Mouse (Mus musculus): Measurements from ENCODE around the gene Taok3.

Gene Taok3

GRCm38 (mm10) chr5:117119777-117120488 is at the start of gene Taok3:
TSS of gene Taok3 (plus strand) at chr5:117120129.
- DNase-seq (ENCODE audit: low spot score) = peak; percentile 97

GRCm38 (mm10) chr5:117087718-117088117 is 32.2 kb upstream of the Taok3 start:
- no peak for DNase-seq (ENCODE audit: low spot score)

GRCm38 (mm10) chr5:117089147-117089546 is 30.8 kb upstream of the Taok3 start:
- no peak for DNase-seq (ENCODE audit: low spot score)

GRCm38 (mm10) chr5:117089786-117090185 is 30.1 kb upstream of the Taok3 start:
- DNase-seq (ENCODE audit: low spot score) = no peak

GRCm38 (mm10) chr5:117094431-117094830 is 25.5 kb upstream of the Taok3 start:
- DNase-seq (ENCODE audit: low spot score) = no peak

GRCm38 (mm10) chr5:117096716-117097115 is 23.2 kb upstream of the Taok3 start:
- peak; percentile 17 for DNase-seq (ENCODE audit: low spot score)

- DNase-seq (ENCODE audit: low spot score) = no peak
Measured at GRCm38 (mm10) chr5:117099008-117099407, 20.9 kb upstream of the Taok3 start.

GRCm38 (mm10) chr5:117099742-117100141 is 20.2 kb upstream of the Taok3 start:
- DNase-seq (ENCODE audit: low spot score) = no peak

- DNase-seq (ENCODE audit: low spot score) = no peak
Measured at GRCm38 (mm10) chr5:117103194-117103929, 16.6 kb upstream of the Taok3 start.

GRCm38 (mm10) chr5:117104329-117104728 is 15.6 kb upstream of the Taok3 start:
- no peak for DNase-seq (ENCODE audit: low spot score)

GRCm38 (mm10) chr5:117105761-117106160 is 14.2 kb upstream of the Taok3 start:
- DNase-seq (ENCODE audit: low spot score) = no peak

- DNase-seq (ENCODE audit: low spot score) = no peak
Measured at GRCm38 (mm10) chr5:117108292-117108691, 11.6 kb upstream of the Taok3 start.

- DNase-seq (ENCODE audit: low spot score) = no peak
Measured at GRCm38 (mm10) chr5:117108731-117109130, 11.2 kb upstream of the Taok3 start.

- no peak for DNase-seq (ENCODE audit: low spot score)
Measured at GRCm38 (mm10) chr5:117109522-117109921, 10.4 kb upstream of the Taok3 start.

- no peak for DNase-seq (ENCODE audit: low spot score)
Measured at GRCm38 (mm10) chr5:117111064-117111773, 8.7 kb upstream of the Taok3 start.

GRCm38 (mm10) chr5:117111774-117112112 is 8.2 kb upstream of the Taok3 start:
- peak; percentile 35 for DNase-seq (ENCODE audit: low spot score)

- DNase-seq (ENCODE audit: low spot score) = peak; percentile 45
Measured at GRCm38 (mm10) chr5:117113330-117113729, 6.6 kb upstream of the Taok3 start.

- peak; percentile 24 for DNase-seq (ENCODE audit: low spot score)
Measured at GRCm38 (mm10) chr5:117114581-117115192, 5.2 kb upstream of the Taok3 start.

GRCm38 (mm10) chr5:117115193-117115767 is 4.6 kb upstream of the Taok3 start:
- peak; percentile 14 for DNase-seq (ENCODE audit: low spot score)

- DNase-seq (ENCODE audit: low spot score) = peak; percentile 93
Measured at GRCm38 (mm10) chr5:117115836-117116366, 4.0 kb upstream of the Taok3 start, which contains the start of gene Suds3. TSS of gene Suds3 (minus strand) at chr5:117116113.

GRCm38 (mm10) chr5:117116660-117117059 is 3.3 kb upstream of the Taok3 start:
- no peak for DNase-seq (ENCODE audit: low spot score)

- no peak for DNase-seq (ENCODE audit: low spot score)
Measured at GRCm38 (mm10) chr5:117117241-117117640, 2.7 kb upstream of the Taok3 start.
